Mouse (Mus musculus): ENCODE data around the gene Ctdsp1.
"Not testable (repeated sequence)": the region's sequence is repeated elsewhere in the genome, so short reads cannot be mapped to it uniquely, and the experiment has no call there.

Gene Ctdsp1

DNA sequence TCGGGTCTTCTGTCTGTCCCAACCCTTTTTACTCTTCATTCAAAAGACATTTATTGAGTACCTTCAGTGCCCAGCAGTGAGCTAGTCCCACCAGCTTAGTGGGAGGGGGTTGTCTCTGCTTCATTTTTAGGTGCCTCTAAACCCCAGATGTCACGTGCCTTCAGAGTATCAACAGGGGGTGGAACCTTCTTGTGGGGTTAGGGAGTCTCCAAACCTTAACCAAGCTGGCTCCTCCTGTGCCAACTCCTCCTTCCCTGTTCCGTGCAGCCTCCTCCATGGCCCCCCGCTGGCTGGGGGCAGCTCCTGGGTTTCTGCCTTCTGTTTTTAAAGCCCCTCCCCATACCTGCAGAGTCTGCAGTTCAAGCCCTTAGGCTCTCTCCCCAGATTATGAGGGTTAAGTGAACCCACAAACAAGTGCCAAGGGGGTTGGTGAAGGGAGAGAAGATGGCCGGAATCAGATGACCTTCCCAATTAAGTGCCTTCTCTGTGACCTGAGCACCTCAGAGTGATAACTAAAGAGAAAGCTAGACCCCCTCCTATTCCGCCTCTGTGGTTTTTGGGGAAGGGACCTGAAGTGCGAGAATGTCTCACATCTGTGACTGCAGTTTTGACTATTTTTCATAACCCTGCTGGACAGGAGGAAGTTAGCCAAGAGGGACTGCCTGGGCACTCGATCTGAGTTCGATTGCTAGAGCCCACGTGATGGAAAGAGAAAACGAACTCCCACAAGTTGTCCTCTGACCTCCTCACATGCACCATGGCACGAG lies 5.3 kb downstream of the Ctdsp1 start:
- not testable (repeated sequence) for DNase-seq (ENCODE audit: low read depth, low spot score)

DNA sequence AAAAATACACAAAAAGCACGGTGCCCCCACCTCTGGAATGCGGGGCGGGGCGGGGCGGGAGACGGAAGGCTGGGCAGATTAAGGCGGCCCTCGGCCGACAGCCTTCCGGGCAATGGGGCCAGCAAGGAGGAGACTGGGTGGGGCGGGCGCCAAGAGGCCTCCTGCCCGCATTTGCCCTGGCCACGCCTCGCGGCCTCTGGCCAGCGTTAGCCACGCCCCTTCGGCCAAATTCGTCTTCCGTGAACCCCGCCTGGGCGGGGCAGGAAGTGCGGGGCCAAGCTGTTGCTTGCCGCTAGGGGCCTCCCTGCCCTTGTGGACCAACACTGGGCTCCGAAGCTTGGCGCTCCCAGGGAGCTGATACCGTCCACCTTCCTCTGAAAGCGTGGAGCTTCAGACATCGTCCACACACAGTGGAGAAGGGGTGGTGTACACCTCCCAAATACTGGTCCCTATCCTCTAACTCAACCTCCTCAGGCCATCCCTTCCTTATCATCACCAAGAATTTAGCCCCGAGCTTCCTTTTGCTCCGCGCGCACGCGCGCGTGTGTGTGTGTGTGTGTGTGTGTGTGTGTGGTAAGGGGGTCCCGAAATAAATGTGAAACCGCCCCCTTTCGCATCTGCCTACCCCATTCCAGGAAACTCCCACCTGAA lies 6.1 kb downstream of the Ctdsp1 start:
- DNase-seq (ENCODE audit: low read depth, low spot score) = peak; percentile 79

DNA sequence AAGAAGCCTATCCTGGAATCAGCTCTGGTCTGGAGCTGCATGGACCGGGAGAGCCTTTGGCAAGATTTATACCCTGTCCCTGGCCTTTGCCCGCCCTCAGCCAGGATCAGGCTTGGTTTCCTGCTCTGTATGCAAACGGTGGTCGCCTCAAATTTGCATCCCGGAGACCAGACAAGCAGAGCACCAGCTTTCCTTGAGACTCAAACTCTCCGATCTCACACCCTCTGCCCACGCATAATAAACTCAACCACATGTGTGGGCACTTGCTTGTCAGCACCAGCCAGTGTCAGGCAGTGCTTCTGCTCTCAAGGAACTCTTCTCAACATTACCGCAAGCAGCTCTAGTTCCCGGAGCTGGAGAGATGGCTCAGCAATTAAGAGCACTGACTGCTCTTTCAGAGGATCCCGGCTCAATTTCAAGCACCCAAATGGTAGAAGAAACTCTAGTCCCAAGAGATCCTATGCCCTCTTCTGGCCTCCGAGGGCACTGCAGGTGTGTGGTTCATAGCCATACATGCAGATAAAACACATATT lies 6.7 kb downstream of the Ctdsp1 start:
- DNase-seq (ENCODE audit: low read depth, low spot score) = peak; percentile 46

DNA sequence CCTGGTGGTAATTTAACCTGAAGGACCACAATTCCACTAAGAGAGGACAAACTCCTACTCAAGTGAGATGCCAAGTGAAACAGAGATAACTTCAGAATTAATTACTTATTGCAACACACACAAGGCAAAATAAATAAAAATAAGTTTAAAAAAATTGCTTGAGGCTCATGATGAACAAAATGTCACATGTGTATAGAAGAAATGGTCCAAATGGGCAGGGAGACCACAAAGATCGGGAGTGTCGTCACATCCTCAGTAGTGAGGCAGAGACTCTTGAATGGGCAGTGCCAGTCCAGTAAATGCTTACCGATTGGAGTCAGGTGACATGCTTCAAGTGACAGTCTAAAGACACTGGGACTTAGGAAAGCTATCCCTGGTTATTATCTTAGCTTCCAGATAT lies 9.2 kb downstream of the Ctdsp1 start:
- DNase-seq (ENCODE audit: low read depth, low spot score) = no peak

DNA sequence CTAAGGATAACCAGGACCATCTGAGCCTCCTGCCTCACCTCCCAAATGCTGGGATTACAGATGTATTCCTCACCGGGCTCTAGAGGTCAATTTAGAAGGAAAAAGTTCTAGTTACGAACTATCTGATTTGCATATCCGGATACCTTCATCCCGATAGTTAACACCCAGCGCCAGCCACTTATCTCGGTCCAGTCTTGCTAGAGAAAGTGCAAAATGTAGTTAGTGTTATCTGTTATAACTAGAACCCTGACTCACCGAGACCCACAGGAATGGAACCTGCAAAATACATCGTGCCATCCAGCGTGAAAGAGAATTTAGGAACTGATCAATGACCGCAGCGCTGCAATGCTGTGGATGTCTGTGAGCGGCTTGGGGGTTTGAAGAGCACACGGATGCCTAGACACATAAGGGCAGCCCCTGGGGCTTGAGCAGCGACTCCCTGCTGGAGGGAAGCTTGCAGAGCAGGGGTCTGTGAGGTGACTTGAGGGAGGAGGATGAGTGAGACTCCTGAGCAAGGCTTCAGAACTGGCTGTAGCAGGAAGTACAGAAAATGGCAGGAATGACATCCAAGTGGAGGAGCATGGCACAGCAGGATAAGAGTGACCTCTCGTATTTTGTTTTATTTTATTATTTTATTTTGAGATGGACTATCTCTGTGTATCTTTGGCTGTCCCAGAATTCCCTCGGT lies 9.8 kb downstream of the Ctdsp1 start:
- DNase-seq (ENCODE audit: low read depth, low spot score) = no peak

DNA sequence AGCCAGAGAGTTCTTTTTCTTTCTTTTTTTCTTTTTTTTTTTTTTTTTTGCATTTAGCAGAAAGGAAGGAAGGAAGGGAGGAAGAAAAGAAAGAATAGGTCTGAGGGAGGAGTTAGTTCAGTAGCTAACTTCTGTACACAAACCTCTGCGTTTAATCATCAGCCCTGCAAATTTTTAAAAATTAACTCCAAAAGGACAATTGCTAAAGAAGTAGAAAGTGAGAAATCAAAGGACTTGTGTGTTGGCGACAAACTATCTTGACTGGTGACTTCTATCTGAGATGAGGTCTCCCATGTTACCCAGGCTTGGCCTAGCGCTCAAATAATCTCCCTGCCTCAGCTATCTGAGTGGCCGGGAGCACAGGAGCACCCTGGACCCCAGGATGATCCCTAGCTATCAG lies 12.9 kb downstream of the Ctdsp1 start:
- no peak for DNase-seq (ENCODE audit: low read depth, low spot score)

DNA sequence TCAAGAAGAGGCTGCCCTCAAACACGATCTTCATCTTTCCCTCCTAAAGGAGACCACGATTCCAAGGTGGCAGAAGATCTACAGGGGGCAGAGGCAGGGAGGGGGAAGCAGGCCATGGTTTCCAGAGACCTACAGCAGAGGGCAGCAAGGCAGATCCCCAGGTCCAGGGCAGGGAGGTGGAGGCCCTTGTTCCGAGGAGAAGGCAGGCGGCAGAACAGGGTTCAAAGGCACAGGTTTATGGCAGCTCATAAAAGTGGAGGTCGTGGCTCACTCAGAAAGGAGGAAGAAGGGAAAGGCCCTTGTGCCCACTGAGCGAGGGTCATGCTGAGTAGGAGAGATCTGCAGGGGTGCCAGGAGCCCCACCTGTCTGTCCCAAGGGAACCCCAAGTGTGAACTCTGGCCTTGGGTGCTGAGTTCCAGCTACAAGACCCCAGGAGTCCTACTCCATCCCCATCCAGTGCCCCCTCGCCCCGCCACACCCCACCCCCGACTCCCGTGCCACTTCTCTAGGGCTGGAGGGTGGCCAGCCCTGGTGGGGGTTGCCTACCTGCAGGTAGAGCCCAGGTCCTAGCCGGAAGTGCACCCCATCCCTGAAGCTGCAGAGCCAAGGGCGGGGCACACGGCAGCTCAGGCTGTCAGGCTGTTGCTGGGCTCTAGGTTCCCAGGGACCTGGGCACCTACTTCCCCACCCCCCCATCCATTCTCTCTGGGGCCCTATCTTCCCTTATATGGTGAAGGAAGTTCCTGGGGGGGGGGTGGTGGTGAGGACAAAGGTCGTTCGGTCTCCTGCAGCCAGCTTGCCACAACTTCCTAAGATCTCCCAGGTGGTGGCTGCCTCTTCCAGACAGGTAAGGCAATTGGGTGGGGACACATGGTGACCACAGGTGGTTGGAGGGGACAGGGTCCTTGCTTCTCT lies 17.5 kb downstream of the Ctdsp1 start, which contains the start of gene Vil1:
Gene Vil1, plus strand, starts transcription at position 788 of the 916 bp plus-strand sequence.
- DNase-seq (ENCODE audit: low read depth, low spot score) = no peak

DNA sequence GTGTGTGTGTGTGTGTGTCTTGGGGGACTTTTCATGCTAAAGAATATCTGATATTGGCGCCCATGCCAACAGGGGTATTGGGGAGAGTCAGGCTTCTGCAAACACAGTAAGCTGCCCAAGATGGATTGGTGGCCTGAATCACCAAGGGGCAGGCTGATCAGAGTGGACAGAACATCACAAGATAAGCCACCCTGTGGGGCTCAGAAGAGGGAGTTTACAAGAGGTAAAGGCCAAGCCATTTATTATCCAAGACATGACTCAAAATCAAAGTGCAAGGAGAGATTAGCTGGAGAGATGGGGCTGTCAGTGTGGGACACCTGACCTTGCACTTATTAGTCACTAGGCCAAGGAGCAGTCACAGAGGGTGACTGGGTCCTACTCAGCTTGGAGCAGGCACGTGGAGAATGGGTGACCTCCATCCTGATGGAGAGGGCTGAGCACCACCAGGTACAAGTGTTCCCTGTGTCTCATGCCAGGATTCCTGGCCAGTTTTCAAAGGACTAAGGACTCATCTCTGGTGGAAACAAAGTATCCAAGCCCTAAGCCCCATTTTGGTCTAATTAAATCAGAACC lies 20.5 kb downstream of the Ctdsp1 start:
- no peak for DNase-seq (ENCODE audit: low read depth, low spot score)

DNA sequence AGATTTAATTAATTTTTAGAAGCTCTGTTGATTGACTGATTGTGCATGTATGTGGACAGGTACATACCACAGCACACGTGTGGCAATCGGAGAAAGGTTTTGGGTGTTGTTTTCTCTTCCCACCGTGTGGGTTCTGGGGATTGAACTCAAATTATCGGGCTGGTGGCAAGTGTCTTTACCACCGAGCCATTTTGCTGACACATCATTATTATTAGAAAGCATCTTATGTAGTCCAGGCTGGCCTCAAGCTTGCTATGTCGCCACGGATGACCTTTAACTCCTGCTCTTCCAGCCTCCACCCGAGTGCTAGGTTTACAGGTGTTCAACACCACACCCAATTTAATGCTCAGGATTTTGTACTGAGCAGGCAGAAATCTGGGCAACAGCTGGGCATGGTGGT lies 21.4 kb downstream of the Ctdsp1 start:
- DNase-seq (ENCODE audit: low read depth, low spot score) = no peak

DNA sequence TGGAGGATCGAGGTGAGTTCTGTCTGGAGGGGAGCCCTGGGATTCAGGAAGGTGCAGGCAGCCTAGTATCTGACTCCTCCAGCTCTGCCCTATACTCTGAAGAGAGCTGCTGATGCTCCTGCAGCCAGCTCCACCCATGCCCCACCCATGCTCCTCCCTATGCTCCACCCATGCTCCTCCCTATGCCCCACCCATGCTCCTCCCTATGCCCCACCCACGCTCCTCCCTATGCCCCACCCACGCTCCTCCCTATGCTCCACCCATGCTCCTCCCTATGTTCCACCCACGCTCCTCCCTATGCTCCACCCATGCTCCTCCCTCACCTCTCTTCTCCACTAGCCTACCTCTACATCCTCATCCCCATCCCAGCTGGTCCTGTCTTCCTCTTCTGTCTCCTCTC lies 23.8 kb downstream of the Ctdsp1 start:
- DNase-seq (ENCODE audit: low read depth, low spot score) = peak; percentile 43

DNA sequence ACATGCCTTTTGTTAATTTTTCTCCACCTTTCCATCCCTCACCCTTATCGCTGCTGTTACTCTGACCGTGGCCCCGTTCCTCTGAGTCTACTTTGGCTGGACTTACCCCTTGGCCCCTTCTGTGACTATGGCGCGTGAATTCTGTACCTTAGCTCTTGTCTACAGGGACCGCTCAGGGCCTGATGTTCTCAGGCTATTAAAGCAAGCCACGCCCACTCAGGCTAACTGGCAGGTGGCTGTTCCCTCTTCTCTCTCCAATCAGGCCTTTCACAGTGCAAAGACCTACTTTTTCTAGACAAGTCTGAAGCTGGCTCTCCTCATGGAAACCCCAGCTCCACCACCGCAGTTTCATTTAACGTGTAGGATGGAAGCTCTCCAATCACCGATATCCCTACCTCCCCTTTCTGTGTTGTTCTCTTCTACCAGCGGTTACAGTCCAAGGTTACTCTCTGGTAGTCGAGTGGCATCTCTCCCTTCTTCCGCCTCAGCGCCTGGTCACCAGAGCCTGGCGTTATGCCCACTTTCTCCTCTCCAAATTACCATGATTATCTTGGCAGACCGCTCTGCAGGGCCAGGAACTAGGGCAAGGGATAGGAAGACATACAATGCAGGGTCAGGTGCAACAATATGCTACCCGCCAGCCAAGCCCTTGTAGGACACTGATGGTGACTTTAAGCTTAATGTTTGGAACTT lies 27.6 kb downstream of the Ctdsp1 start:
- DNase-seq (ENCODE audit: low read depth, low spot score) = no peak

DNA sequence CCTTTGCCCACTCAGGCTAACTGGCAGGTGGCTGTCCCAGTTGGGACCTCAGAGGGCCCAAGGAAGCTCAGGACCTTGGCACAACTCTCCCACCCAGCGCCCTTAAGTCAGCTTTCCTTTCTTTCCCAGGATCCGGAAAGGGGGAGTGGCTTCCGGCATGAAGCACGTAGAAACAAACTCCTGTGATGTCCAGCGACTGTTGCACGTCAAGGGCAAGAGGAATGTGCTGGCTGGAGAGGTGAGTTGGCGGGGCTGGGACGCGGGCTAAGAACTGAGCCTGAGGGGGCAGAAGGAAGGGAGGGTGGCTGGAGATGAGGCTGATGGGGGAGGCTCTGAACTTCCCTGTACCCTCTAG lies 28.1 kb downstream of the Ctdsp1 start:
- no peak for DNase-seq (ENCODE audit: low read depth, low spot score)

DNA sequence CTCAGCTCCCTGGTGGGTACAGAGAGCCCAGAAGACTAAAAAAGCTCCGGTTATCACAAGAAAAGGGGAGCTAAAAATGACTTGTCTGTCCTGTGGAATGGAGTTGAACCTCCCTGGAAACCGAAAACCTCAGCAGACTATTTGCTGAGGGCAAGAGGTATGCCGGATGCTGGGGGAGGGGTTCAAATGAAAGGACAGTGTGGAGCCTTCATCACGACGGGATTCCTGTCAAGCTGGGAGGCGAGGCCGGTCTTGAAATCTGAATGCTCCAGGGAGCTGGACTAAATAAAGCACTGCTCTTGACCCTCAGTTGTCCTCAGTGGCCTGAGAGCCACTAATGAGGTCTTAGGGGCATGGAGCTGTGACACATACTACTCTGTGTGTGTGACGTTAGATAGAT lies 31.8 kb downstream of the Ctdsp1 start:
- no peak for DNase-seq (ENCODE audit: low read depth, low spot score)

DNA sequence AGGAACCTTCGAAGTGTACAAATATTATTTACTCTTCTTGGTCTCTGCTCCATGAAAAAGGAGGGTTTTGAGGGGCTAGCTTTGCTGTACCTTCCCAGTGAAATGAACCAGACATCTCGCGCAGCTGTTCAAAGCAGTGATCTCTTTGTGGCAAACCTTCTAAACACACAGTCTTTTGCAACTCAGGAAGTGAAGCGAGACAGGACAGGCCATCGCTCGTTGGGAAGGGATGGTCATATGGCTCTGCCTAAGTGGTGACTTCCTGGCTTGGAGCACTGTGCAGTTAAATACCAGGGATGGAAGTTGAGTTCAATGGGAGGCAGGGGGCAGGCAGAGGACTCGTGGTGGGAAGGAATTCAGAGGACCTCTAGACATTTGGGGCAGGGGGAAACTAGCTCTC lies 34.5 kb downstream of the Ctdsp1 start:
- DNase-seq (ENCODE audit: low read depth, low spot score) = no peak

DNA sequence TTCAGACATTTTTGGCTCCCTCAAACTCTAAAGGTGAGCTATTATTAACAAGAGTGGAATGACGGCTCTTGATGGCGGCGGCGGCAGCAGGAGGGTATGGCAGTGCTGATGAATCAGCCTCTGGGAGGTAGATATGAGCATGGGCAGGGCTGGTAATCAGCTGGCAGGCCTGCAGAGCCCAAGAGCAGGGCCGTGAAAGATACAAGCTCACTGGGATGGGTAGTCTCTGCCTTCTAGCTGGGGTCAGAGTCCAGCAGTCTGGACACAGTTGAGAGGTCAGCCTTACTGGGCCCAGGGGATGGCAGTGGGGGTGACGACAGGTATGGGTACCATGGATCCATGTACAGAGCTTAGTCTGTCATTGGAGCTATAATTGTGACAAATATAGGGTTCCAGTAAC lies 41.9 kb downstream of the Ctdsp1 start:
- DNase-seq (ENCODE audit: low read depth, low spot score) = no peak

DNA sequence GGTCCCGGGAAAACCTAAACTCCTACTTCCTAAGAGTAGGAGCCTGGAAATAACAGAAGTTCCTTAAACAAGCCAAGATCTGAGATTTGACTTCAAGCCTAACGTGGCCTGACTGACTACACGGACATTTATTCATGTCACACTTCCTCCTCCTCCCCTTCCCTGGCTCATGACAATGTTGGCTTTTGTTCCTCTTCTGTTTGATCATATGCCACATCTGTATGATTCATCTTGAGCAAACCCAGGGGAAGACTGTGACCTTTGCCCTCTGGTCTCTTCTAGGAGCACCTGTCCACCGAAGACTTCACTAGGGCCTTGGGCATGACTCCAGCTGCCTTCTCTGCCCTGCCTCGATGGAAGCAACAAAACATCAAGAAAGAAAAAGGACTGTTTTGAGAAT lies 43.3 kb downstream of the Ctdsp1 start:
- no peak for DNase-seq (ENCODE audit: low read depth, low spot score)

DNA sequence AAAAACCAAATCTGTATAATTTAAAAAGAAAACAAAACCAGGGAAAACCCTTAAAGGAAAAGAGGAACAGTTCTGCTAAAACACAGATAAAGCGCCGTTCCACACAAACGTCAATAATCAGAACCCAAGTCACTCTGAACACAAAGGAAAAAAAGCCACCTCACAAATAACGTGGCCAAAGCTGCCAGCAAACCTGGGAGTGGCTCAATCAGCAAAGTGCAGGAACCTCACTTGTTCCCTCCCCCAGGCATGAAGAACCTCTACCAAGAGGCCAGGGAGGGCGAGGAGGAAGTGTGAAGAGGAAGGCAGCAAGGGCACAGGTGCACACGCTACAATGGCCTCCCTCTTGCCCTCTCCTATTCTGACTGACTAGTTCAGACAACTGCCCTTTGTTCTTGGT lies 44.3 kb downstream of the Ctdsp1 start:
- DNase-seq (ENCODE audit: low read depth, low spot score) = no peak

DNA sequence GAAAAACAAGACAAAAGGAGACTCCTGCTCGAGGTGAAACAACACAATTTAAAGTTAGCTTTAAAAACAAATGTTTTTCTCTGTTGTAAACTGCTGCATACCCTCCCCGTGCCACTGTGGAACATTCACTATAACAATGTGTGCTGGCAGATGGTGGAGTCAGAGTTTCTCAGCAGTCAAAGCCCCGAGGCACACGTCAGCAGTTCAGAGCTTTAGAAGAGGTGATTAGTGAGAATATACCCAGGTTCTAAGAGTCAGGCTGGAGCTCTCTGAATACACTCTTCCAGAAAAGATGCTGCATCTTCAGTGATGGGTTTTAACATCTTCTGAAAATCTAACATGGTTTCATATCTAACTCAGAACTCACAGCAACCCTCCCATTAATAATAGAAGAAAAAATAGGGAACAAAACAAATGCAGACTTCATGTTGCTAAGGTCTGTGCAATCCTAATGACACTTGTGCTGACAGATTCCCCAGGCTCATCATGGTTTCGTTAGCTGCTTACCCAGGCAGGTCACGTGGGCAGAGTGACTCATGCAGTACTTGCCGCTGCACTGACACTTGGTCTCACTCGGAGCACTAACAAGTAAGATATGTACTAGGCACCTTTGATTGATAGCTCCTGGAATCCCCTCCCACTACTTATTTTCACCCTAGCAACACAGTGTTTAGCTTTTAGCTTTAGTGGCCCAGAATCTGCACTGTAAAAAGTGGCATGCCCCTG lies 46.6 kb downstream of the Ctdsp1 start:
- DNase-seq (ENCODE audit: low read depth, low spot score) = peak; percentile 65

DNA sequence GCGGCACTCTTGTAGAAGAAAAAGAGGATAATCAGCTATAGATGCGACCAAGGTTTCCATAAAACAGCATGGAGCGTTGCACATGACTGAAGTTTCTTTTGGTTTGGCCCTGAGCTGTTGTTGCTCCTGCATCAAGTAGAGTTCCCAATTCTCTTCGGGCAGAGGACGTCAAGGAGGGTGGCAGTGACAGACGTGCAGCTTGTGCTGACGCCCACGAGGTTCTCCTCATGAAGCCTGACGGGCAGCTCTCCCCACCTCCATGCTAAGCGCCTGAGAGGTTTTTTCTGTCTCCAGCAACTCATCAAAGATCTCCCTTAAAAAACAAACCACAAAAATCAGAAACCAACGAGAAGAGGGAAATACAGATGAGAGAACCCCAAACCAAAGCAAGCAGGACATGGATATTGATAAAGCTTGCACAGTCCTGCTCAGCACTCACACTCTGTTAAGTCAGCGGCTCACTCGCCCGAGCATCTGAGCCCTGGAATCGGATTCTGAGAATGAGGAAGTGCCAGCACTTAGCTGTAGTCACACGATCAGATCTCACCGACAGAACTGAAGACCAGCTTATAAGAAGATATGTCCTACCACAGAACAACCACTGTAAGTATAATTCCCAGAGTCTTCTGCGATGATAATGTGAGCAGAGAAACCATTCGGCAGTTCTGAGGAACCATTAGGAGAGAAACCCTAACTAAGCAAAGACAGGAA lies 48.0 kb downstream of the Ctdsp1 start:
- DNase-seq (ENCODE audit: low read depth, low spot score) = no peak

All from telencephalon, adult 2 months (tissue).